Mouse (Mus musculus) limb, embryonic 12.5 days (tissue): Measurements from ENCODE around the gene Dazap1. TPM values are rescaled to one million over a fixed set of nuclear protein-coding genes. Genes with fewer than 3 reads are reported as not detected.

Experiments used
- ATAC-seq: fragments of 200-750 bp; cut with Nextera tagmentation; 2 replicates; pipeline ENCODE4 v1.8.0; 2017; ENCODE audit warnings: low read depth, moderate TSS enrichment; ENCODE audit not compliant: insufficient number of reproducible peaks, insufficient read depth, low FRiP score, low TSS enrichment
- H3K27ac ChIP-seq: fragments of 300-500 bp; sonication (generic); 2 replicates; pipeline ENCODE4 v1.5.1; 2016; ENCODE audit warnings: mild to moderate bottlenecking, moderate library complexity
- H3K27me3 ChIP-seq: fragments of 300-500 bp; sonication (generic); 2 replicates; pipeline ENCODE4 v1.6.1; 2016; ENCODE audit warnings: mild to moderate bottlenecking, moderate library complexity
- H3K36me3 ChIP-seq: fragments of 300-500 bp; sonication (generic); 2 replicates; pipeline ENCODE4 v1.6.1; 2016; ENCODE audit warnings: mild to moderate bottlenecking, moderate library complexity
- H3K4me1 ChIP-seq: fragments of 300-500 bp; sonication (generic); replicated peaks from 2 replicates; pipeline ENCODE4 v1.6.1; 2016
- H3K4me2 ChIP-seq: fragments of 300-500 bp; sonication (generic); 2 replicates; pipeline ENCODE4 v1.6.1; 2016; ENCODE audit warnings: mild to moderate bottlenecking, moderate library complexity
- H3K4me3 ChIP-seq: fragments of 300-500 bp; sonication (generic); replicated peaks from 2 replicates; pipeline ENCODE4 v1.5.1; 2016; ENCODE audit warnings: mild to moderate bottlenecking
- H3K9ac ChIP-seq: fragments of 300-500 bp; sonication (generic); replicated peaks from 2 replicates; pipeline ENCODE4 v1.6.1; 2016; ENCODE audit warnings: mild to moderate bottlenecking, moderate library complexity
- H3K9me3 ChIP-seq: fragments of 300-500 bp; sonication (generic); 2 replicates; pipeline ENCODE4 v1.6.1; 2016; ENCODE audit warnings: mild to moderate bottlenecking, moderate library complexity
- WGBS: fragments of 180-500 bp; shearing (Covaris S2); methylation state at CpG from one replicate; pipeline ENCODE4 v1.1.7; 2016; 5-methylcytosine and 5-hydroxymethylcytosine counted together
- polyA plus RNA-seq: library from polyadenylated mRNA; unstranded; fragments of >200 nt; fragmentation: Nextera tagmentation; extraction: Ambion mirVana; gene quantifications from 2 replicates; pipeline ENCODE4 v1.2.1, GENCODE M21; 2016

Gene Dazap1
- polyA plus RNA-seq, 1 experiment from 2014 or later = 71.0 TPM

DNA sequence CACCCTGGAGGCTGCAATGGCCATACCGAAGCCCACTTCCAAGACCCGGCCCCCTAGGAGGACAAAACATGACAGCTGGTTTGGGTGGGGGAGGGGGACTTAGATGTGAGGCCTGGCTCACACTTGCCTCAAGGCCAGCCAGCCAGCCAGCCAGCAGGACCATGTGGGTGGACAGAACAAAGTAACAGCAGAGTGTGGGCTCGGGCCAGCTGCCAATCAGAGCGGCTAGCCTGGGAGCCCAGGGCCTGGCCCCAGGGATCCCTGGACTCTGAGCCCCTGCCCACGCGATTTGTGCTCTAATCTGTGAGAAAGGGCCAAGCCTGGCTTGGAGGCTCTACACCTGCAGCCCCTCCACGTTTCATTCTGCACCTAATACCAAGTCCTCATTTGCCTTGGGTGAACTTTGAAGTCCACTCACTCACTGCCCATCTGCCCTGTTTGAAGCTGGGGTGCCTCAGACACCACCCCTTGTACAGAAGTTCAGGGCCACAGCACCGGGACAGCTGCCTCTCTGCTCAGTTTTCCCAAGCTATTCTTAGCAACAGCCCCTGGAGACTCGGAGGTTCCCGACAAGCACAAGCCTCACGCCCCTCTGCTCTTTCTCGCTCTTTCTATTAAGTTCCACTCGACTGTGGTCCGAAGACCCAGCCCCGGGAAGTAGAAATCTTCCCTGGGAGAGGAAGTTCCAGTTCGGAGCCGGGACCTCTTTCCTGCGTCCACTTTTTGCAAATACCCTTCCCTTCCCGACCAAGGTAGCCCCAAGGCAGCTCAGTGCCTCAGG is 1.2 kb upstream of the Dazap1 start:
- Histone ChIP-seq H3K4me2 (peak overlapping the region; percentile 94), H3K4me3 (peak overlapping the region; percentile 52), H3K9ac (peak overlapping the region; percentile 65), H3K9me3 (no peaks in the 10 kb centered on the region), H3K27ac (peak overlapping the region; percentile 96), H3K36me3 (peaks cover 41% of the 10 kb centered on the region), H3K4me1 (peaks cover 25% of the 10 kb centered on the region), H3K27me3 (no peaks in the 10 kb centered on the region)
- no peak for ATAC-seq
- 7% methylated on average over 19 of the region's 19 CpGs for WGBS

GRCm38 (mm10) chr10:80261585-80261968 is 291 bp downstream of the Dazap1 start:
- peaks cover 36% of the 10 kb centered on the region for H3K4me1 ChIP-seq
- H3K36me3 ChIP-seq = peaks cover 25% of the 10 kb centered on the region

DNA sequence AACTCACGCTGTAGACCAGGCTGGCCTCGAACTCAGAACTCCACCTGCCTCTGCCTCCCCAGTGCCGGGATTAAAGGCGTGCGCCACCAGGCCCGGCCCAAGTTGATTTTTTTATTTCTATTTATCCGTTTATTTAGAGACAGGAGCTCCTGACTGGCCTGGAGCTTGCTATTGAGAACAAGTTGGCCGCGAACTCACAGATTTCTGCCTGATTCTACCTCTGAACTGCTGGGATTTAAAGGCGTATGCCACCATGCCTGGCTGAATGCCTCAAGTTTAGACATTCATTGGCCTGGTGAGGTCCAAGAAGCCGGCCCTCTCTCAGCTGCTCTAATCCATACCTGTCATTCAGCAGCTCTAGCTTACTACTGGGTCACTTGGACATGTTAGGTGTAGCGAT is 883 bp downstream of the Dazap1 start:
- H3K9ac ChIP-seq = no peak overlapping the region
- H3K4me2 ChIP-seq = peak overlapping the region; percentile 94
- H3K4me1 ChIP-seq = peaks cover 42% of the 10 kb centered on the region
- H3K27me3 ChIP-seq = no peaks in the 10 kb centered on the region
- no peak for ATAC-seq
- peak overlapping the region; percentile 52 for H3K4me3 ChIP-seq
- WGBS = 77% methylated on average over 12 of the region's 12 CpGs
- H3K9me3 ChIP-seq = no peaks in the 10 kb centered on the region
- peaks cover 21% of the 10 kb centered on the region for H3K36me3 ChIP-seq
- H3K27ac ChIP-seq = peak overlapping the region; percentile 96

More at GRCm38 (mm10) chr10:80261585-80261968, 291 bp downstream of the Dazap1 start:
- 1% methylated on average over 14 of the region's 14 CpGs for WGBS
- peak overlapping the region; percentile 94 for H3K4me2 ChIP-seq
- ATAC-seq = no peak; the same call in 1 of the 2 replicates
- H3K27ac ChIP-seq = peak overlapping the region; percentile 96
- peak overlapping the region; percentile 52 for H3K4me3 ChIP-seq
- no peaks in the 10 kb centered on the region for H3K27me3 ChIP-seq
- H3K9me3 ChIP-seq = no peaks in the 10 kb centered on the region
- H3K9ac ChIP-seq = peak overlapping the region; percentile 65

GRCm38 (mm10) chr10:80262776-80263365 is 1.6 kb downstream of the Dazap1 start:
- H3K4me1 ChIP-seq = peaks cover 49% of the 10 kb centered on the region
- no peak overlapping the region for H3K4me2 ChIP-seq

DNA sequence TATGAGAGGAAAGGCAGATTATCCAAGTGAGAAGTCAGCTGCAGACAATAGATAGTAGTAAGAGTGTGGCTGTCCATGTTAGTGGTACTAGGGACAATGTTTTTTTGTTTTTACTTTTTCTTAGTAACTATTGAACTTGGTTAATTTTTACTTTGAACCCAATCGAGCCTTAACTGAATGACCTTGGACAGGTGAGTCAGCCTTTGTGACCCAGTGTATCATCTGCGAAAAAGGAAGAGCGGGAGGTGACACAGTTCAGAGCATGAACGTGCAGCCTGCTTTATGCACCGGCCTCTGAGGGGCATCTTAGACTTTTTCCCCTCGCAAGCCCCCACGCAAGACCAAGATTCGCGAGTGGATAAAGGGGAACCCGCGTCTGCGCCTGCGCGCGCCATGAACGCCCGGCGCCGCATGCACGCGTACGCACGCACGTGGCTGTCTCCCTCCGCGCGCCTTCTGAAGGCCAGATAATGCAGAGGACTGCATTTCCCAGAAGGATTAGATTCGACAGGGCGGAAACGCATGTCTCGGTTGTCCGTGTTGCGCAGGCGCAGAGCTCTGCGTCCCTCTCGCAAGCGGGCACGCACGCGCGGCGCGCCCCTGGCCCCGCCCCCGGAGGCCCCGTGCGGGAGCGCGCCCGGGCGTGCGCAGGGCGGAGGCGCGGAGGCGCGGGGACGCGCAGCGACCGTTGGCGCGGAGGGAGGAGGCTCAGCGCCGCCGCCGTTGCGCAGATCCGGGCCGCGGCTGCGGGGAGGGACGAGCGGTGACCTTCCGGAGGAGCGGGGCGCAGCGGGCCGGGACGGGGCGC is 3.3 kb downstream of the Dazap1 start:
- WGBS = 2% methylated on average over 80 of the region's 81 CpGs
- Histone ChIP-seq H3K9ac (peak overlapping the region; percentile 97), H3K4me3 (peak overlapping the region; percentile 93), H3K36me3 (peaks cover 21% of the 10 kb centered on the region), H3K4me2 (peak overlapping the region; percentile 79), H3K27ac (peak overlapping the region; percentile 70), H3K9me3 (no peaks in the 10 kb centered on the region), H3K27me3 (no peaks in the 10 kb centered on the region), H3K4me1 (peaks cover 52% of the 10 kb centered on the region)
- no peak for ATAC-seq

More at GRCm38 (mm10) chr10:80262776-80263365, 1.6 kb downstream of the Dazap1 start:
- WGBS = 92% methylated on average over 10 of the region's 10 CpGs
- Histone ChIP-seq H3K9me3 (no peaks in the 10 kb centered on the region), H3K36me3 (peaks cover 23% of the 10 kb centered on the region), H3K9ac (no peak overlapping the region), H3K27me3 (no peaks in the 10 kb centered on the region), H3K27ac (no peak overlapping the region), H3K4me3 (no peak overlapping the region)
- no peak for ATAC-seq

- peak overlapping the region; percentile 70 for H3K27ac ChIP-seq
- H3K9ac ChIP-seq = peak overlapping the region; percentile 97
- 1% methylated on average over 18 of the region's 18 CpGs for WGBS
- ATAC-seq = no peak
- peak overlapping the region; percentile 79 for H3K4me2 ChIP-seq
- peaks cover 26% of the 10 kb centered on the region for H3K36me3 ChIP-seq
- H3K4me1 ChIP-seq = peaks cover 47% of the 10 kb centered on the region
- no peaks in the 10 kb centered on the region for H3K9me3 ChIP-seq
- H3K4me3 ChIP-seq = peak overlapping the region; percentile 93
- no peaks in the 10 kb centered on the region for H3K27me3 ChIP-seq
Measured at GRCm38 (mm10) chr10:80265149-80265486, 3.8 kb downstream of the Dazap1 start.

DNA sequence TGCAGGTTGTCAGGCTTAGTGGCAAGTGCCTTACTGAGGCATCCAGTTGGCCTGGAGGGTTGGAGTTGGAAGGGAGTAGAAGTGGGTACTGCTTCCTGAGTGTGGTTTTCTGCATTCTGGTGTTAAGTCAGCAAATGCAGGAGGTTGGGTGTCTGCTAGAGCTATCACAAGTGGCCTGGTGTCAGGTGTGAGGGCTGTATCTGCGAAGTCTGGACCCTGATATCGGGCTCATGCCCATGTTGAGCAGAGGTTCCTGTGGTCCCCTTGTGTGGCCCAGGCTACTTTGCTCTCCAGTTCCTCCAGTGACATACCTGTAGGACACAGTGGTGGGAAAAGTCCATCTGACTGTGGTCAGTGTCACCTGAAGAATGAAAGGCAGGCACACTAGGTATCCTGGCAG is 8.8 kb downstream of the Dazap1 start:
- Histone ChIP-seq H3K4me3 (no peak overlapping the region), H3K9ac (0 out of 2 replicates have a peak overlapping the region, but pooled peaks have one; percentile 5), H3K4me1 (peaks cover 43% of the 10 kb centered on the region), H3K27ac (no peak overlapping the region), H3K36me3 (peaks cover 70% of the 10 kb centered on the region), H3K9me3 (no peaks in the 10 kb centered on the region), H3K4me2 (no peak overlapping the region), H3K27me3 (no peaks in the 10 kb centered on the region)
- no peak for ATAC-seq
- 93% methylated on average over 2 of the region's 2 CpGs for WGBS

GRCm38 (mm10) chr10:80270734-80271181 is 9.5 kb downstream of the Dazap1 start:
- ATAC-seq = no peak
- peaks cover 76% of the 10 kb centered on the region for H3K36me3 ChIP-seq
- H3K9ac ChIP-seq = peak overlapping the region; percentile 5; the same call in 1 of the 2 replicates
- H3K9me3 ChIP-seq = no peaks in the 10 kb centered on the region
- H3K27ac ChIP-seq = no peak overlapping the region
- WGBS = 86% methylated on average over 6 of the region's 6 CpGs
- H3K27me3 ChIP-seq = no peaks in the 10 kb centered on the region
- H3K4me1 ChIP-seq = peaks cover 40% of the 10 kb centered on the region
- H3K4me2 ChIP-seq = no peak overlapping the region
- no peak overlapping the region for H3K4me3 ChIP-seq

- Histone ChIP-seq H3K9ac (no peak overlapping the region), H3K9me3 (no peaks in the 10 kb centered on the region), H3K4me2 (no peak overlapping the region), H3K27me3 (no peaks in the 10 kb centered on the region), H3K4me1 (peaks cover 35% of the 10 kb centered on the region), H3K27ac (no peak overlapping the region), H3K4me3 (no peak overlapping the region), H3K36me3 (peaks cover 82% of the 10 kb centered on the region)
- no peak for ATAC-seq
- WGBS = 88% methylated on average over 5 of the region's 5 CpGs
Measured at GRCm38 (mm10) chr10:80271186-80271843, 10.0 kb downstream of the Dazap1 start.

GRCm38 (mm10) chr10:80271870-80272585 is 10.7 kb downstream of the Dazap1 start:
- Histone ChIP-seq H3K27me3 (no peaks in the 10 kb centered on the region), H3K27ac (no peak overlapping the region), H3K4me2 (no peak overlapping the region), H3K9me3 (no peaks in the 10 kb centered on the region), H3K4me3 (no peak overlapping the region), H3K4me1 (peaks cover 28% of the 10 kb centered on the region), H3K36me3 (peaks cover 89% of the 10 kb centered on the region), H3K9ac (no peak overlapping the region)
- 88% methylated on average over 8 of the region's 8 CpGs for WGBS
- ATAC-seq = no peak
